Mouse (Mus musculus): ENCODE results near the gene Bloc1s3.

The Bloc1s3 gene

DNA sequence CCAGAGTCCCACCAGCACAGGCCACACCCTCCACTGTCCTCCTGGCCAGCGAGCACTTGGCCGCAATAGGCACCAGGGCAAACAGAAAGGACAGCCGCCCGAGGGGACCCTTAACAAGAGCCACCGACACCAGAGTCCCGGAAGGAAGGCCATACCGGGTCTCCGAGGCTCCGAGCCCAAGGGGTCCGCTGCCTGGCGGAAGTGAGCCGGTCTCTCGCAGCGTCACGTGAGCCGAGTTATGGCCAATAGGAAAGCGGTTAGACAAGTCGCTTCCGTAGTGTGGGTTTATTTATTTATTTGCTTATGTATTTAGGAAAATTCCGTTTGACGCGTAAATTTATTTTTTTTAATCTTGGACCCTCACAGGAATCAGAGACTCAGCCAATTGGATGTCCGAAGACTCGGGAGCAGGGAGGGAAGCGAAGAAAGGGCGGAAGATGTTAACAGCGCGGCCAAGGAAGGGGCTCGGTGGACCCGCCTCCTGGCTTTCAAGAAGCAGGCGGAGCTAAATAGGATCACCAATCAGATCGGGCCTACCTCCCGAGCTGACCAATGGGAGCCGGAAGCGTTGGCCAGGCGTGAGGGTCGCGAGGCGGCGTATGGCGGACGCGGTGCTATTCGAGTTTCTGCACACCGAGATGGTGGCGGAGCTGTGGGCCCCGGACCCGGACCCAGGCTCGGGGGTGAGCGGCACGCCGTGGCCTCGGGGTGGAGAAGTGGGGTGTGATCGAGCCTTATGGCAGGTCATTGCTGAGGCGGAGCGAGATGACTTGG lies at the start of gene Bloc1s3, which contains the start of gene Trappc6a:
Gene Bloc1s3 (minus strand): TSS at position 218 of the 774 bp plus-strand sequence.
Gene Trappc6a (plus strand): TSS at position 246 of the 774 bp plus-strand sequence.
- peak; percentile 98 for DNase-seq (ENCODE audit: low read depth)

- DNase-seq (ENCODE audit: low read depth), result no peak
Measured at GRCm38 (mm10) chr7:19557086-19557485, 48.9 kb upstream of the Bloc1s3 start.

DNA sequence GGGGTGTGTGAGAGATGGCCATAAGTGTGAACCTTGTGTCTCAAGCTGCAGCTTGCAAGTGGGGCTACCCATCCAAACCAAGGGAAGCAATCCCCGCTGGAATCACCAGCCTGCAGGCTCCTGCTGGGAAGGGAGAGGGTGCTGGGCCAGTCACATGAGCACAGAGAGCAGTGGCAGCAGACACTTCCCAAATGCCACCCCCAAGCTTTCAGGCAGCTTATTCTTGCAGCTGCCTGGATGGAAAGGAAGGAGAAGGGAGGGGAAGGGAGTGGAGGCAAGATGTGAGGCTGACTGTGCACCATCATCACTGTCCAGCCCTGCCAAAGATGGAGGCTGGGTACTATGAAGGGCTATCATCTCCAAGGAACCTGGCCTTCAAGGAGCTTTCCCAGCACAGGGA lies 46.0 kb upstream of the Bloc1s3 start:
- DNase-seq (ENCODE audit: low read depth), result no peak

- no peak for DNase-seq (ENCODE audit: low read depth)
Measured at GRCm38 (mm10) chr7:19552443-19552842, 44.3 kb upstream of the Bloc1s3 start.

DNA sequence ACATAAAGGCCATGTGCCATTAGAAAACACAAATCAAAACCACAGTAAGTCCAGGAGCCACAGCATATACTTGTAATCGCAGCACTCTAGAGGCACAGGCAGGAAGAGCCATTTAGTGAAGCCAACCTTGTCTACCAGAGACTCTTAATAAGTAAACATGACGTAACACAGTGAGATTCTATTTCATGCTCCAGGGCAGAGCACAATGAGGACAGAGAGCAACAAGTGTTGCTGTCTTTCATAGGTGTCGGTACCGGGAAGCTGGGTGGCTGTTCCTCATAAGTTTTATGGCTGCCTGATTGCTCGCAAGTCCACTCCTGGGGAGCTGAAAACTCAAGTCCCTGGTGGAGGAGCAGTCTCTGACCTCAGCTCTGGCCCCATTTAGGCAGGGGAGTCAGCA lies 43.5 kb upstream of the Bloc1s3 start:
- DNase-seq (ENCODE audit: low read depth), result no peak

- DNase-seq (ENCODE audit: low read depth), result no peak
Measured at GRCm38 (mm10) chr7:19549394-19549793, 41.2 kb upstream of the Bloc1s3 start.

DNA sequence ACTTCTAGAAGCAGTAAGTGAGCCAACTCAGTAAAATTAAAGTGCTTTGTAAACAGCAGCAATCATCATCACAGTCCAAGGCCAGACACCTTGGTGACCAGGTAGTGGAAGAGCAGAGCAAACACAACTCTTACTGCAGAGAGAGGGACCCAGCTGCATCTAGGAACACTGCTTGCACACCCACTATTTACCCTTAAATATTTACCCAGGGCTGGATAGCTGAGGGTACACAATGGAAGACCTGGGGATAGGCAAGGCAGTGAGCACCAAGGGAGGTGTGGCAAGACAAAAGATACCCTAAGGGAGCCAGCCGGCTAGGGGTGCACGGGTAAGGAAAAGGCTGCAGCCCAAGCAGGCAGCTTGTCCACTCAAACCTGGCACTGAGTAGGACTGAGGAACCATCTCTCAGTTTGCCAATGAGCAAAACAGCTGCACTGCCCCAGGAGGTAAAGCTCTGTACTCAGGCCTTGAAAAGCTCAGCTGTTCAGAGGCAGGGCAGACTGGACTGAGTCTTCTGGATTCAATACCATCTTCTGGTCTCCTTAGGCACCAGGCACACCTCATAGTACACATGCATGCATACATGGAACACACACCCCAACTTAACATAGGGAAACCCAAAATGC lies 39.3 kb upstream of the Bloc1s3 start:
- no peak for DNase-seq (ENCODE audit: low read depth)

- DNase-seq (ENCODE audit: low read depth), result no peak
Measured at GRCm38 (mm10) chr7:19546007-19546406, 37.8 kb upstream of the Bloc1s3 start.

DNA sequence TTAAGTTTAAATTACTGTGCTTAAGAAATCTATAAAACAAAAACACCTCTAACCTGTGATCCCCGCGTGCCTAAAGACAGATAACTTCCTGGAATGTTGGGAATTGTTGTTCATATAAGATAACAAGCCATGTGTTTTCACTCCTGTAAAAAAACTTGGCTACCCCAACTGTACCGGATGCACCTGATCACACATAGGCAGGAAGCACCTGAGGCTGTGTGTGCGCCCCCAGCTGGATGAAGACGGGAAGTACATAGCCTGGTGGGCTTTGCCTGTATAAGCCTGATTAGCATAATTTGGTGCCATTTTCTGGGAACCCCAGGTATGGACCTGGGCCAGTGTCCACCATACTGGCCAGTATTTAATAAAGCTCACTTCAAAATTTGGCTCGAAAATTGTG lies 35.4 kb upstream of the Bloc1s3 start:
- DNase-seq (ENCODE audit: low read depth), result peak; percentile 68

GRCm38 (mm10) chr7:19542155-19542691 lies 34.1 kb upstream of the Bloc1s3 start:
- DNase-seq (ENCODE audit: low read depth), result no peak

DNA sequence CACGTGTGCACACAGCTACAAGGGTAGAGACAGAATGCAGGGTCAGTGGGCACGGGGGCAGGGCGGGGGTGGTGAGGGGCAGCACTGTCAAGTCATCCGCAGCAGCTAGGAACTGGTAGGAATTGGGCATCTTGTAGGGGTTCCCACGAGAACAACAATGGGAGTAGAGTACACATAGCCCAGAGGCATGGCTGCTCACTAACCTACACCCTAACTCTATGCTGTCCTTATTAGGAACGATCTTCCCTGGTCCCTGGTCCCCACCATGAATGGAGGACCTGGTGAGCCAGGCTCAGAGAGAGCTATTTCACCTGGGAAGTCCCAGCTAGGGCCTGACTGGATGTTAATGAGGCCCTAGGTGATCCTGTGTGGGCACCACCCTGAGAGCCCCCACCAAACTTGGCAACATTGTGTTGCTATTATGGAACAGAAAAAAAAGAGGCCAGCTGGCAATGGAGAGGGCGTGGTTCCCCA lies 33.6 kb upstream of the Bloc1s3 start:
- DNase-seq (ENCODE audit: low read depth), result no peak

DNA sequence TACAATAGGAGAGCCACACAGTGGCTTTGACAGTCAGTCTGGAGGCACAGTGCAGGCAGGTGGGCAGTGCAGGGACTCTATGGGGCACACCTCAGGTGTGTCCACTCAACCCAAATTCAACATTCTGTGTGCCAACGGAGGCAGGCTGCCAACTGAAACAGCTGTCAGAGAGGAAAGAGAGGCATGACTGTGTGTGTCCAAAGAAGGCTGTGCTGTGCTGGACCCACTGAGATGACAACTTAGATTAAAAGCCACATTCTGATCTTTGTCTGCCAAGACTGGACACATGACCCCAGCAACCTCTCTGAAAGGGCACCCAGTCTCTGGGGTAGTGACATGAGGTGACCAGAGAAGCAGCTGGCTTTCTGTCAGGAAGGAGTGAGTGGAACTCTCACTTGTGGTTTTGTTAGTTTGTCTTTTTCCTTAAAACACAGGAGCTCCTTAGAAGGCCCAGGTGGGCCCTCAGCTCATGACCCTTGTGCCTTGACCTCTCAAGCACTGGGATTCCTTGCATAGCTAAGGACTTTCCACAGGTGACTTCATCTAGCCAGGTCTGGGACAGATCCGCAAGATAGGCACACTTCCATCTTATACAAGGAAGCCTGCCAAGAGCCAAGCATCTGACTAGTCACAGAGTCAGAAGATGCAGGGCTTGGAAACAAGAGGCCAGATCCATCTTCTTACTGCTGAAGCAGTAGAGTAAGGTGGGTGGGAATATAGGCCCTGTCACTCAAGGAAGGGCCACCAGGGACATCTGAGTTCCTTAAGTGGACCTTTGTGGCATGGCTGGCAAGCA lies 32.8 kb upstream of the Bloc1s3 start:
- DNase-seq (ENCODE audit: low read depth), result no peak

- no peak for DNase-seq (ENCODE audit: low read depth)
Measured at GRCm38 (mm10) chr7:19534676-19535075, 26.5 kb upstream of the Bloc1s3 start.

DNA sequence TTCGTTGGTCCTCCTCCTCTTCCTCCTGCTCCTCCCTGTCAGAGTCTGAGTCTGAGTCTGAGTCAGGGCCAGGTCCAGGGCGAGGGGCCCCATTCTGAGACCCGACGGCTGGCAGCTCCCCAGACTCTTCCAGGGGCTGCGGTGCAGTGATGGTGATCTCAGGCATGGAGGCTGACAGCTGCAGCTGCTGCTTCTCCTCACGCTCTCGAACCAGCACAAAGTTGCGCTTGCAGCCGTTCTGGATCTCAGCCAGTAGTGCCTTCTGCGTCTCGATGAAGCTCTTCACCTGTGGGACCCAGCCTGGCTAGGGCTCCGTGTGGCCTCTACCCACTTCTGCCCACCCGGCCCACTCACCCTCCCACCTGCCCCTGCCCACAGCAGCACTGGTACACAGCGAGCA lies 24.1 kb upstream of the Bloc1s3 start:
- DNase-seq (ENCODE audit: low read depth), result no peak

DNA sequence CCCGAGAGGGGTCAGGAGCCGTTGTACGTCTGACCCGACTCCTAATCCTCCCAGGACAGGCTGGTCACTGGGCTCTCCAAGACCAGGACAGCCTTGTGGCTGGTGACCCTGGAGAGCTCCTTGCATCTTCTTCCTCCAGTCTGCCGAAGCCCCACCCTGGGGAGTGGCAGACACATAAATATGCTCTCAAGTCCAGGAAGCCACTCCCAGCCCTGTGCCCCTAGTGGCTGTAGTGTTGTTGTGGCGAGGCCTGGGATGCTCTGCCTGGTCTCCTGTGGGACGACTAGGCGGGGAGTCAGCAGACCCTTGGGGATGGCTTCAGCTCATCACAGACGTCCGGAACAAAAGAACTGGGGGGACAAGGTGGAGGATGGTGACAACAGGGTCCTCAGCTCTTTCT lies 22.9 kb upstream of the Bloc1s3 start:
- DNase-seq (ENCODE audit: low read depth), result no peak

DNA sequence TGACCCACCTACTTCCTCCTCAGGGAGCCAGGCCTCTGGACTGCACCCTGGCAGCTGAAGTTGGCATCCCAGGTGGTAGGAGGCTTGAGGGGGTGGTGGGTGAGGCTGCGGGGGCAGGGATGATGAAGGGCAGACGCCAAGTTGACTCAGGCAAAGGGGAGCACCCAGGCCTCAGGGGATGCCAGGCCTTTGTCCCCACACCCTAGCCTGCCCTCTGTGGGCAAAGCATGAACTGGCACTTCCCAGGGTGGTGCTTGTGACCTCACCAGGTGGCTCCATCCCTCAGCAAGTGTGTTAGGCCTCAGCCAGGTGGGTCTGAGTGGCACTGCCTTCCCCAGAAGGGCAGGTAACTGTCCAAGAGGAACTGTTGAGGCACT lies 16.9 kb upstream of the Bloc1s3 start:
- no peak for DNase-seq (ENCODE audit: low read depth)

GRCm38 (mm10) chr7:19524420-19525104 lies 16.4 kb upstream of the Bloc1s3 start:
- no peak for DNase-seq (ENCODE audit: low read depth)

DNA sequence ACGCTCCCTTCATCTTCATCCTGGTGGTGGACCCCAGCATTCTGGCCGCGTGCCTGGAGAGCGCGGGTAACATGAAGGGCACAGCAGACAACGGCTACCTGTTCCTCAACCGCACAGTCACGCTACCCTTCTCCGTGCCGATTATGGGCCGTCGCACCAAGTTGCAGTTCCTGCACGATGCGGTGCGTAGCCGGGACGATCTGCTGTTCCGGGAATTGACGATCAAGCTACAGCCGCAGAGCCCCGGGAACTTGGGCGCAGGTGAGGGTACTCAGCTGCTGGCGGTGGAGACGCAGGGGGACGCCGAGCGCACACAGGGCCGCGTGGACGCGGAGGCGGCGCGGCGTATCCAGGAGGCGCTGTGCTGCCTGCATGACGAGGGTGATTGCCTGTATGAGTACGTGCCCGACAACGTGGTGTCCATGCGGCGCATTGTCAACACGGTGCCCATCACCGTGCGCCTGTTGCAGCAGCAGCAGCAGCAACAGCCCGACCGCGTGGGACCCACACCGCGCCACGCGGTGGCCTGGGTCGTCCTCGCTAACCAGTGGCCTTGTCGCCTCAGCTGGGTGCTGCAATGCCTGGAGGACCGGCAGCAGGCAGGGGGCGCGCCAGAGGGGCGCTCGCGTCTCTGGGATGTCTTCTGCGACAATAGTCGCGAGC lies 15.7 kb upstream of the Bloc1s3 start:
- peak; percentile 43 for DNase-seq (ENCODE audit: low read depth)

- DNase-seq (ENCODE audit: low read depth), result peak; percentile 32
Measured at GRCm38 (mm10) chr7:19523017-19523756, 15.0 kb upstream of the Bloc1s3 start.

DNA sequence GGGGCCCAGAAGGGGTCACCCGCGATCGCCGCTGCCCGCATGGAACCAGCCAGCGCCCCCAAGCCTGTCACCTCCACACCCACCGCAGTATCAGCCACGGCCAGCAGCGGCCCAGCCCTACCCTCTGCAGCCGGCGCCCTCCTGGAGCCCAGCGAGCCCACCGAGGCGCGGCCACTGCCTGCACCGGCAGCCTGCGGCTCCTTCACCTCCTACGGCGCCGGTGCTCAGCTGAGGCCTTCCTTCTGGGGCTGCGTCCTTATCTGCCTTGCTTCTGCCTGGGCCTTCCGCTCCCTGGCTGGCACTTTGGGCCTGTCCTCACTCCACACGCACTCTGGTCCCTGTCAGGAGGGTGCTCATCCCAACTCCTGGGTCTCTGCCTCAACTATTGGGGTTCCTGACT lies 11.9 kb upstream of the Bloc1s3 start:
- DNase-seq (ENCODE audit: low read depth), result no peak

Measured in induced T-regulatory cell, adult 2 months (primary cell).